Comparison of ENCODE assay signal across 23 mouse cellular contexts in genomic region chr7:73811439-73811838, GRCm38 (mm10).
A peak's percentile ranks its signal among the peaks of the same experiment; 100 is the strongest.
DNase-seq lines count a peak whose midpoint lies in the region; ATAC-seq and TF ChIP-seq lines count a peak whose summit lies in the region.
"Had no signal": no experiment of that assay in that cellular context is flagged by ENCODE, and none has a peak within 500 bp of the region (broad histone marks: within the 10 kb centered on the region; RNA-seq: fewer than 3 reads in every experiment).

No protein-coding gene starts in this region.

- H3K4me2 ChIP-seq in forebrain, embryonic 11.5 days (ENCODE audit: low read depth, low read length, severe bottlenecking): no peak overlapping the region
- H3K4me2 ChIP-seq: embryonic facial prominence, embryonic 13.5 days; embryonic facial prominence, embryonic 15.5 days; forebrain, embryonic 13.5 days; forebrain, embryonic 15.5 days had no signal

- no peak for TF ChIP-seq CTCF in G1E (IDR thresholded peaks at IDR 0.05; ENCODE audit: low read depth, low read length)
- no peak for TF ChIP-seq CTCF in MEL (IDR thresholded peaks at IDR 0.05 in 2 of 3, conservative IDR thresholded peaks at IDR 0.05 in 1 of 3; ENCODE audit: control insufficient read depth in 1 of 3, insufficient read depth in 1 of 3, low read depth in 2 of 3, low read length in 3 of 3, poor library complexity in 1 of 3, severe bottlenecking in 1 of 3)

- 84% methylated on average over 7 of the region's 7 CpGs for WGBS in forebrain, embryonic 11.5 days

- peak; percentile 52; the same call in 1 of the 2 replicates for ATAC-seq in G1E (ENCODE audit: extremely low read depth, insufficient number of reproducible peaks, low FRiP score, poor library complexity, severe bottlenecking)
- ATAC-seq in common myeloid progenitor, adult 5-6 weeks (replicated peaks; ENCODE audit: low read depth, poor library complexity, severe bottlenecking): peak; percentile 22; the same call in 1 of the 2 replicates
- peak; percentile 55 for ATAC-seq in megakaryocyte-erythroid progenitor cell, adult 5-6 weeks (replicated peaks; ENCODE audit: low FRiP score, low TSS enrichment, poor library complexity, severe bottlenecking)
- no peak for ATAC-seq in forebrain, embryonic 11.5 days (replicated peaks; ENCODE audit: low FRiP score)
- ATAC-seq: forebrain, embryonic 13.5 days; forebrain, embryonic 15.5 days; forebrain, postnatal 0 days had no signal

- H3K27me3 ChIP-seq in G1E (ENCODE audit: insufficient read depth, low read length) (0 out of 2 replicates have a peak, but pooled peaks cover 7% of the 10 kb centered on the region), MEL (ENCODE audit: control insufficient read depth in 1 of 2, insufficient read depth in 2 of 2, low read length in 2 of 2) (peaks cover 3 to 8% of the 10 kb centered on the region in 2 experiments; a peak in 2 of 4 replicates)
- H3K27me3 ChIP-seq in forebrain, embryonic 11.5 days (ENCODE audit: control insufficient read depth, insufficient read depth, low read length): no peaks in the 10 kb centered on the region
- H3K27me3 ChIP-seq: embryonic facial prominence, embryonic 13.5 days; embryonic facial prominence, embryonic 15.5 days; forebrain, embryonic 13.5 days; forebrain, embryonic 15.5 days had no signal

- H3K9me3 ChIP-seq in G1E (replicated peaks) (no peaks in the 10 kb centered on the region), MEL (replicated peaks; ENCODE audit: insufficient read depth, low read length) (no peaks in the 10 kb centered on the region)
- no peaks in the 10 kb centered on the region for H3K9me3 ChIP-seq in forebrain, embryonic 11.5 days (ENCODE audit: control insufficient read depth, low read length)
- H3K9me3 ChIP-seq: embryonic facial prominence, embryonic 13.5 days; embryonic facial prominence, embryonic 15.5 days; forebrain, embryonic 10.5 days; forebrain, embryonic 13.5 days; forebrain, embryonic 15.5 days had no signal

- DNase-seq in G1E (ENCODE audit: low spot score): no peak
- peak; percentile 14 for DNase-seq in MEL (ENCODE audit: low read depth, low spot score)
- DNase-seq in kidney, postnatal 25 days: no peak
- no peak for DNase-seq in forebrain, embryonic 11.5 days (ENCODE audit: low spot score)
- DNase-seq in retina, embryonic 14.5 days (ENCODE audit: low spot score): no peak
- DNase-seq: adrenal gland, adult 2 months; adrenal gland, postnatal 10 days; adrenal gland, postnatal 25 days; cerebellum, adult 11-12 months; cerebellum, adult 2 months; cerebellum, adult 9-10 months; cerebellum, postnatal 10 days; cerebellum, postnatal 25 days; embryo, embryonic 11 days; forebrain, postnatal 0 days had no signal

- H3K4me3 ChIP-seq in G1E (ENCODE audit: low read depth, low read length) (no peak overlapping the region), MEL (ENCODE audit: control insufficient read depth in 1 of 2, insufficient read depth in 1 of 2, low read depth in 2 of 2, low read length in 2 of 2) (no peak overlapping the region)
- H3K4me3 ChIP-seq in forebrain, embryonic 11.5 days (ENCODE audit: low read depth, low read length): no peak overlapping the region
- H3K4me3 ChIP-seq: embryonic facial prominence, embryonic 13.5 days; embryonic facial prominence, embryonic 15.5 days; erythroblast, embryonic 14.5 days; forebrain, embryonic 10.5 days; forebrain, embryonic 13.5 days; forebrain, embryonic 15.5 days had no signal

- H3K9ac ChIP-seq in MEL (ENCODE audit: control insufficient read depth, low read depth, low read length, poor library complexity, severe bottlenecking): no peak overlapping the region
- H3K9ac ChIP-seq in forebrain, embryonic 11.5 days (ENCODE audit: low read length): no peak overlapping the region
- H3K9ac ChIP-seq: embryonic facial prominence, embryonic 13.5 days; embryonic facial prominence, embryonic 15.5 days; forebrain, embryonic 13.5 days; forebrain, embryonic 15.5 days; forebrain, postnatal 0 days had no signal

- no peak for TF ChIP-seq RAD21 in MEL (IDR thresholded peaks at IDR 0.05; ENCODE audit: low read depth, low read length)

- H3K36me3 ChIP-seq in G1E (replicated peaks): no peaks in the 10 kb centered on the region
- H3K36me3 ChIP-seq in MEL (ENCODE audit: control insufficient read depth in 1 of 2, insufficient read depth in 2 of 2, low read length in 2 of 2): peaks cover 0 to 4% of the 10 kb centered on the region in 2 experiments; a peak in 1 of 4 replicates
- H3K36me3 ChIP-seq in forebrain, embryonic 11.5 days (ENCODE audit: control insufficient read depth, insufficient read depth, low read length): no peaks in the 10 kb centered on the region
- H3K36me3 ChIP-seq: embryonic facial prominence, embryonic 13.5 days; embryonic facial prominence, embryonic 15.5 days; forebrain, embryonic 10.5 days; forebrain, embryonic 15.5 days had no signal

- TF ChIP-seq EP300 in MEL (IDR thresholded peaks at IDR 0.05; ENCODE audit: low read depth in 1 of 2, low read length in 2 of 2): peak; percentile 17 to 46; a peak in 2 of 4 replicates

- H3K4me1 ChIP-seq in G1E (ENCODE audit: insufficient read depth, low read depth, low read length) (peaks cover 8% of the 10 kb centered on the region; the same call in 1 of the 2 replicates), MEL (ENCODE audit: control insufficient read depth in 1 of 2, insufficient read depth in 2 of 2, low read length in 2 of 2) (peaks cover 0 to 6% of the 10 kb centered on the region in 2 experiments; a peak in 2 of 4 replicates)
- 0 out of 2 replicates have a peak, but pooled peaks cover 3% of the 10 kb centered on the region for H3K4me1 ChIP-seq in forebrain, embryonic 11.5 days (replicated peaks; ENCODE audit: control insufficient read depth, insufficient read depth, low read length)
- H3K4me1 ChIP-seq: embryonic facial prominence, embryonic 13.5 days; embryonic facial prominence, embryonic 15.5 days; forebrain, embryonic 10.5 days; forebrain, embryonic 13.5 days; forebrain, embryonic 15.5 days had no signal

- H3K27ac ChIP-seq in MEL (ENCODE audit: control insufficient read depth, low read depth, low read length): no peak overlapping the region
- no peak overlapping the region for H3K27ac ChIP-seq in forebrain, embryonic 11.5 days (ENCODE audit: low read depth, low read length)
- H3K27ac ChIP-seq: embryonic facial prominence, embryonic 13.5 days; embryonic facial prominence, embryonic 15.5 days; forebrain, embryonic 10.5 days; forebrain, embryonic 13.5 days; forebrain, embryonic 15.5 days had no signal

- no peak for TF ChIP-seq POLR2A in MEL (IDR thresholded peaks at IDR 0.05; ENCODE audit: control insufficient read depth in 1 of 2, insufficient read depth in 1 of 2, low read depth in 1 of 2, low read length in 2 of 2, poor library complexity in 1 of 2)

- H3K79me2 ChIP-seq in MEL (ENCODE audit: control insufficient read depth, insufficient read depth, low read length, poor library complexity): no peaks in the 10 kb centered on the region

TF ChIP-seq in MEL, 35 proteins besides CTCF, POLR2A, EP300 and RAD21:
- TF ChIP-seq TBP (IDR thresholded peaks at IDR 0.05; ENCODE audit: low read depth, low read length) (no peak), GATA1 (IDR thresholded peaks at IDR 0.05; ENCODE audit: low read depth, low read length) (peak; percentile 31; the same call in 1 of the 2 replicates)
